Mouse (Mus musculus): ENCODE data around the gene Ptchd1.

The Ptchd1 gene

DNA sequence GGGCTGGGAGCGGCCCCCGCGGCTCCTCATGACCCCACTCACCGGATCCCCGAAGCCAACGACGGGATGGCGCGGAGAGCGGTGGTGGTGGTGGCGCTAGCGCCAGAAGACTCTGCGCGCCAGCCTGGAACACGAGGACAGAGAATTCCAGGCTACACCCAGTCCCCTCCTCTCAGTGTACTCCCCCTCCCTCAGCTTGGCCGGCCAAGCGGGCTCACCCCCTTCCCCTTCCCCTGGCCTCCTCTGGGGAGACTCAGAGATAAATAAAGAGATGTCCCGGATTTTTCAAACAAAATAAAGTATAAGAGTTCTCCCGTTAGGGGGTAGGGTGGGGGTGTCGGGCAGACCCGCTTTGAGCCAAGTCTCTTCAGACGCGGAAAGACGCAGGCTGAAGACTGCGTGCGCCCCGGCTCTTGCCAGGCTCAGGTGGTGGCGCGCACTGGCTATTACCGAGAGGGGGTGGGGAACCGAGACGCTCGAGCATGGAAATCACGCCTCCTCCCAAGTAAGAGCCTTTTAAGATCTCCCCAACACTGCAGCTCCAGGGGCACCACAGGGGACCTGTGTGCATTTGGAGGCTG, at the start of gene Ptchd1:
Ptchd1 (minus strand) TSS at position 114 of the 581 bp plus-strand sequence.
- in situ Hi-C loops (cut with MboI, MseI) = no loop called here

- in situ Hi-C loops (cut with MboI, MseI) = loop anchor here in 1 of 2 experiments (10.0 kb wide), 1 partner anchor 227 kb away; no protein-coding TSS in a partner anchor
Measured at GRCm38 (mm10) chrX:155657971-155658370, 34.4 kb upstream of the Ptchd1 start.

GRCm38 (mm10) chrX:155645975-155646374, 22.4 kb upstream of the Ptchd1 start:
- in situ Hi-C loops (cut with MboI, MseI) = loop anchor here in 1 of 2 experiments (25.0 kb wide), 1 partner anchor 1816 kb away; no protein-coding TSS in a partner anchor

GRCm38 (mm10) chrX:155643975-155644374, 20.4 kb upstream of the Ptchd1 start:
- in situ Hi-C loops (cut with MboI, MseI) = loop anchor here in 1 of 2 experiments (25.0 kb wide), 1 partner anchor 1818 kb away; no protein-coding TSS in a partner anchor

DNA sequence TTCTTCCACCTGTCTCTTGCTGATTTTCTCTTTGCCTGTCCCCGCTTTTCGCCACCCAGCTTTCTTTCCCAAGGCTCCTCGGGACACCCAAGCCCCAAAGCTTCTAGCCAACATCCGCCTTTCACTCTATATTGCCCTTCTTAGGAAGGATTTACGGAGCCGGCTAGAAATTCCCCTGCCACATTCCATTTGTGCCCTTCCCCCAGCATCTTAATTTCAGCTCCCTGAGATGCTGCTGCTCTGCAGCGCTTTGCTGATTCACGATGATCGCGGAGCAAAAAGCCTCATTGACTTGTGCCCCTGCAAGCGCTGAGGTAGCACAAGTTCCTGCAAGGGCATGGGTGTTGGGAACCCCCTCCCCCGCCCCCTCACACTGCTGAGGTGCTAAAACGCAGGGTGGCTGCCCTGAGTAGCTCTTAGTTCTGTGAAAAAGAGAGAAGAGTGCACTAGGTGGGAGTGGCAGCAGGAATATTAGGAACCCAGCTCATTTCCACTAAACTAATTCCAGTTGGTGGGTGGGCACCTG, 2.1 kb upstream of the Ptchd1 start:
- in situ Hi-C loops (cut with MboI, MseI) = loop anchor here in 1 of 2 experiments (25.0 kb wide), 1 partner anchor 1837 kb away; no protein-coding TSS in a partner anchor

DNA sequence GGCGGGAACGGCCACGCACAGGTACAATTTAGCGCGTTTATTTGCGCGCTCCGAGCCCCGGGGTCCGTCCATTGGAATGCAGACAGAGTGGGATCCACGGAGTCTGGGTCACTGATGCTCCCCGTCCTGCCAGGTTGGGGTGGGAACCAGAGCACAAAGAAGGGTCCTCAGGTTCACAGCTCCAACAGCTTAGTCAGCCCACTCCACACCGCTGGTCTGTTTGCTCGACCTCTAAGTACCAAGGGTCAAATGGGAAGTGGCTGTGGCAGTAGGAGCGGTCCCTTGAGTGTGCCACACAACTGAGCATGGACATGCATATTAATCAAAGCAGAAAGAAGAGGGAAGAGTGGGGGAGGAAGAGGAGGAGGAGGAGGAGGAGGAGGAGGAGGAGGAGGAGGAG, 1.3 kb upstream of the Ptchd1 start:
- in situ Hi-C loops (cut with MboI, MseI) = loop anchor here in 1 of 2 experiments (25.0 kb wide), 1 partner anchor 1837 kb away; no protein-coding TSS in a partner anchor

- in situ Hi-C loops (cut with MboI, MseI) = no loop called here
Measured at GRCm38 (mm10) chrX:155624341-155624841, 777 bp upstream of the Ptchd1 start, which contains the start of gene Gm15155. TSS of gene Gm15155 (plus strand) at chrX:155624741.

DNA sequence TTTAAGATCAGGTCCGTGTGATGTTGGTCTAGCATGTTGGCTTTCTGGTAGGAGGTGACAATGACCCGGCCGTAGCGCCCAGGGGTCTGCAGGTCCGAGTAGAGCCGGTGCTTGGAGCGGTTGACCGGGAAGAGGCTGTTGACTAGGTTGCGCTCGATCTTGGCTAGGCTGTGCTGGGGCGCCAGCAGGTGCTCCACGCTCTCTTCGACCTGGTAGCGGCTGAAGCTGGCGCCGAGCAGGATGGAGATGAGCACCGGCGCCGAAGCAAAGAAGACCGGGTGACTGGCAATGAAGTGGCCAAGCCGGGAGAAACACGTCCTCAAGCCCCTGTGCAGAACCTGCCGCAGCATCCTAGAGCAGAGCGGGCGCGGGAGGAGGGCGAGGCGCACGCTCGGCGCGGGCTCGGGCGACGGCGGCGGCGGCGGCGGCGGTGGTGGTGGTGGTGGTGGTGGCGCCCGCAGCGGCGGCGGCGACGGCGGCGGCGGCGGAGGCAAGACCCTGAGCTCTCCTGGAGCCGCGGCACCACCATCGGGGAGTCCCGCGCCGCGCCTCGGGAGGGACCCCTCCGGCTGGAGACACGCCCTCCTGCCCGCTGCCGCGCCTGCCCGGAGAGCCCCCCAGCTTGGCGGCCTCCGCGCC, 534 bp downstream of the Ptchd1 start:
- in situ Hi-C loops (cut with MboI, MseI) = no loop called here

DNA sequence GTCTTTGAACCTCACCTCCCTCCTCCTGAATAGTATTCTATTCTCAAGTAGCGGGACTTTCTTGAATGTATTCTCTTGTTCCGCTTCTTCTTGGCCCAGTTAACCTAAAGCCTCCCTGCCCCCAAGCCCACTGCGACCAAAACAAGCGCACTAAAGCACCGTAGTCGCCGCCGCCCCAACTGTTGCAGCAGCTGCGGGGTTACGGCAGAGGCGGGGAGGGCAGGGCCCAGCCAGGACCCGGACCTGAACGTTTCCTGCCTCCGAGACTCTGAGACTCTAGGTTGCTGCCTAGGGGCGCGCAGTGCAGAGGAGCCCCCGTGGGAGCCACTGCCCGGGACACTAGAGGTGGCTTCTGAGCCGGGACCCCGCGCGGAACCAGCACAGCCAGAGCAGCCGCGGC, 1.1 kb downstream of the Ptchd1 start:
- in situ Hi-C loops (cut with MboI, MseI) = no loop called here

- in situ Hi-C loops (cut with MboI, MseI) = no loop called here
Measured at GRCm38 (mm10) chrX:155601196-155601595, 22.4 kb downstream of the Ptchd1 start.

DNA sequence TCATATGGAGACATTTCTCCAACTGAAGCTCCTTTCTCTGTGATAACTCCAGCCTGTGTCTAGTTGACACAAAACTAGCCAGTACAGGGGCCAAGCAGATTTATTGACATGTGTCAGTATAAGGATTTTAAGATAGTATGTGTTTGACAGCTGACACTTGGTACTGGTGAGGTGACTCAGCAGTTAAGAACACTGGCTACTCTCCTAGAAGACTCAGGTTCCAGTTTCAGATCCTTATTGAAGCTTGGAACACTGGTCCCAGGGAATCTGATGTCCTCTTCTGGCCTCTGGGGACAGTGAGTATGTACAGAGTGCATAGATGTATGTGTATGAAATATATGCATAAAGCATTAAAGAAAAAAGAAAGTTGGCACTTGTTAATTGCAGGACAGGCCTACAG, 27.2 kb downstream of the Ptchd1 start:
- in situ Hi-C loops (cut with MboI, MseI) = no loop called here

GRCm38 (mm10) chrX:155594685-155595084, 28.9 kb downstream of the Ptchd1 start:
- in situ Hi-C loops (cut with MboI, MseI) = no loop called here

- in situ Hi-C loops (cut with MboI, MseI) = no loop called here
Measured at GRCm38 (mm10) chrX:155592467-155592866, 31.1 kb downstream of the Ptchd1 start.

DNA sequence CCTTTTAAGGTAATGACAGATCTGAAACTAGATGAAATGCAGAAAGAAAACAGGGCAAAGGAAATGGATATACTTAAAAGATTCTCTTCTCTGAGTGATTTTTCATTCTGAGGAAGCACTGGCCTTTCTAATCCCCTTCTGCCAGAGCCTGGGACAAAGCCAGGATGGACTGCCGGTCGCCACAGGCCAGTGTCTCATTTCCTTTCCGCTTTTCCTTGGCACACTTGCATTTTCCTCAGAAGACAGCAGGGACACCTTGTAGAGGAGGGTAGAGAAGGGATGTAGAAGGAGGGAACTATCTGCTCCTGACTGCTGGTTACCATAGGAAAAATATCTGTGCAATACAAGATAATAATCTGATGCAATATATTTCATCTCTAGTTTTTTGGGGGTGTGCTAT, 32.1 kb downstream of the Ptchd1 start:
- in situ Hi-C loops (cut with MboI, MseI) = no loop called here

DNA sequence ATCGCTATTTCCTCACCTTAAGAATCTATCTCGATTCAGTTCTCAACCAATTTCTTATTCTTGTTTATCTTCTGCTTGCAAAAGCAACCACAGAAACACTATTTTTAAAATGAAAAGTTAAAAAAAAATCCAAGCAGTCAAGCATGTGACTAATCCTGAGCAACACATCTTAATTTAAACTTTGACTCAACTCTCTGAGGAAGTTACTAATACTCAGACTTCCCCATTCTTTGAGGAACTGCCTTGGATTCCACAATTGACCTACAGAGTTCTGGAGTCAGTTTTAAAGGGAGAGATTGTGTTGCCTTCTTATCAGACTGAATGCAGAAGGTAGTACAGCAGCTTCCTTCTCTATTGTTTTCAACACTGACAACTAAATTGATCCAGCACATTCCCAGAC, 39.0 kb downstream of the Ptchd1 start:
- in situ Hi-C loops (cut with MboI, MseI) = no loop called here

- in situ Hi-C loops (cut with MboI, MseI) = no loop called here
Measured at GRCm38 (mm10) chrX:155579791-155580190, 43.8 kb downstream of the Ptchd1 start.

GRCm38 (mm10) chrX:155572396-155572795, 51.2 kb downstream of the Ptchd1 start:
- in situ Hi-C loops (cut with MboI, MseI) = no loop called here

GRCm38 (mm10) chrX:155543780-155544179, 79.8 kb downstream of the Ptchd1 start:
- in situ Hi-C loops (cut with MboI, MseI) = no loop called here
